Mouse (Mus musculus) erythroid progenitor cell, adult 5-6 weeks (primary cell): ENCODE measurements around the gene Lypd5. TPM values are rescaled to one million over a fixed set of nuclear protein-coding genes. Genes with fewer than 3 reads are reported as not detected.
"Not testable (repeated sequence)": the region's sequence is repeated elsewhere in the genome, so short reads cannot be mapped to it uniquely, and the experiment has no call there.

Source experiments
- ATAC-seq: replicated peaks from 2 replicates; pipeline ENCODE4 v1.8.0; 2016; ENCODE audit warnings: moderate number of reproducible peaks, mild to moderate bottlenecking, moderate TSS enrichment, inconsistent platforms; ENCODE audit not compliant: poor library complexity, low FRiP score, severe bottlenecking
- total RNA-seq, 2 experiments: library from RNA; stranded (forward) in 1 of 2; stranded (reverse) in 1 of 2; fragments of 150-400 nt in 1 of 2; fragments of 186-747, 209-891 nt in 1 of 2; gene quantifications; 2 replicates each; pipeline versions ENCODE4 v1.2.3 to v1.2.4; 2015 to 2017; ENCODE audit warnings: low replicate concordance in 2 of 2

The Lypd5 gene
- total RNA-seq, 2 experiments from 2014 or later = not detected

- no peak for ATAC-seq
Observed at GRCm38 (mm10) chr7:24378049-24378701, 29.2 kb downstream of the Lypd5 start.

GRCm38 (mm10) chr7:24379934-24380333 lies 30.9 kb downstream of the Lypd5 start:
- no peak for ATAC-seq

GRCm38 (mm10) chr7:24380370-24380769 lies 31.4 kb downstream of the Lypd5 start:
- no peak for ATAC-seq

GRCm38 (mm10) chr7:24382730-24383372 lies 33.9 kb downstream of the Lypd5 start:
- no peak for ATAC-seq

- peak; percentile 15; the same call in 1 of the 2 replicates for ATAC-seq
Observed at GRCm38 (mm10) chr7:24384070-24384469, 35.1 kb downstream of the Lypd5 start.

GRCm38 (mm10) chr7:24384827-24385226 lies 35.8 kb downstream of the Lypd5 start:
- 0 out of 2 replicates have a peak, but pooled peaks have one; percentile 13 for ATAC-seq

GRCm38 (mm10) chr7:24387059-24387556 lies 38.1 kb downstream of the Lypd5 start:
- ATAC-seq = no peak

GRCm38 (mm10) chr7:24389516-24390187 lies 40.7 kb downstream of the Lypd5 start:
- no peak for ATAC-seq

- no peak for ATAC-seq
Observed at GRCm38 (mm10) chr7:24390512-24390911, 41.5 kb downstream of the Lypd5 start.

- no peak for ATAC-seq
Observed at GRCm38 (mm10) chr7:24391077-24391476, 42.1 kb downstream of the Lypd5 start.

- ATAC-seq = no peak
Observed at GRCm38 (mm10) chr7:24391687-24392086, 42.7 kb downstream of the Lypd5 start.

GRCm38 (mm10) chr7:24394054-24394453 lies 45.1 kb downstream of the Lypd5 start:
- ATAC-seq = no peak

GRCm38 (mm10) chr7:24394475-24395161 lies 45.6 kb downstream of the Lypd5 start:
- ATAC-seq = peak; percentile 7

- ATAC-seq = peak; percentile 50
Observed at GRCm38 (mm10) chr7:24396832-24397231, 47.8 kb downstream of the Lypd5 start.

- no peak for ATAC-seq
Observed at GRCm38 (mm10) chr7:24398364-24398913, 49.4 kb downstream of the Lypd5 start.

GRCm38 (mm10) chr7:24399256-24400081 lies 50.5 kb downstream of the Lypd5 start, which contains the start of gene Smg9:
Smg9 (plus strand) TSS chr7:24399619.
- peak; percentile 82 for ATAC-seq

GRCm38 (mm10) chr7:24400082-24400452 lies 51.1 kb downstream of the Lypd5 start:
- no peak for ATAC-seq

GRCm38 (mm10) chr7:24400489-24400888 lies 51.5 kb downstream of the Lypd5 start:
- ATAC-seq = not testable (repeated sequence)

- ATAC-seq = no peak
Observed at GRCm38 (mm10) chr7:24402851-24403250, 53.9 kb downstream of the Lypd5 start.
